Mouse (Mus musculus) embryo, embryonic 10.5 days (tissue): Measurements from ENCODE around the gene Slc6a13.
A peak's percentile ranks its signal among the peaks of the same experiment; 100 is the strongest.

Source experiments
- DNase-seq: peaks from one replicate; pipeline ENCODE4 v3.0.0-alpha.2; 2015; ENCODE audit warnings: low spot score

Slc6a13 gene

DNA sequence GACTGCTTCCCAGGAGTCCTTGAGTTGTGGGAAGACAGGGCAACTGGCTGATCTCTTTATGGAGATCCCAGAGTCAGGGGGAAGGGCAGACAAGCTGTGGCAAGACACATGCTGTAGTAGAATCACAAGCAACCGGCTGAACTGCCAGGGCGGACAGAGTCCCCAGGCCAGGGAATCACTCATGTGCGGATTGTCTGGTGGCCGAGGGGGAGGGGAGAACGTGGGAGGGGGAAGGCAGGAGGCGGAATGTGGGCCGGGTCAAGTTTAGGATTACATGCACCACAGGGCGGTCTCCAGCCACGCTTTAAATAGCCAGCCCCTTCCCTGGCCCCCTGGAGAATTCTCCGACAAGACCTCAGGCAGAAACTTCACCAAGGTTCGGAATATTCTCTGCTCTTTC is at the start of gene Slc6a13:
Gene Slc6a13 (plus strand): TSS at position 274 of the 400 bp plus-strand sequence.
- peak; percentile 85 for DNase-seq

DNA sequence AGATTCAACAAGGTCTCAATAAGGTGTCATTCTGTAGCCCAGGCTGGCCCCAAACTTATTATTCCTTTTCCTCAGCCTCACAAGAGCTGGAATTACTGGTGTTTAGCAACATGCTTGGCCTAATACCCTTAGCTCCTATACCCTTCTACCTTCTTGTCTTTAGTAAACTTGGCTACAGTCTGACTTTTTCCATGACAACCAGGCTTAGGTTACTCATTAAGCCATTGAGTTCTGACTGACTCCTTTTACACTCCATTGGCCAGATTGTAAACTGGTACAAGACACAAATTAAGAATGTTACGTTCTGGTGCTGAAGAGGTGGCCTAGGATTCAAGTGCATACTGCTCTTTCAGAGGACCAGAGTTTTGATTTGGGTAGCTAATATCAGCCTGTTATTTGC is 49.6 kb upstream of the Slc6a13 start:
- DNase-seq, result no peak

DNA sequence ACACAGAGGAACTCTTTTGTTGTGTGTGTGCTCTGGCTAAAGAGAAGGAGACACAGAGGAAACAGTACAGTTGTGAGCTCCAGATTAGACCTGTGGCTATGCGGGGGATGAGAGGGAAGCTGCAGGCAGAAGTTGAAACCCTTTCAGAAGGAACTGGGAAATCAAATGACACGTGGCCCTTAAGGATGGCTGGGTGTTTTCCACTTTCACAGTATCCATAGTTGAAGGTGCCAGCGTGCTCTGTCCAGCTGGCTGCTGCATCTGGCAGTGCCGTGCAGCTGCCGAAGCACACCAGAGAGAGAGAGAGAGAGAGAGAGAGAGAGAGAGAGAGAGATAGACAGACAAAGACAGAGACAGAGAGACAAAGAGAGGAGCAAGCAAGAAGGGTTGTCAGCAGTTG is 48.8 kb upstream of the Slc6a13 start:
- DNase-seq, result no peak

DNA sequence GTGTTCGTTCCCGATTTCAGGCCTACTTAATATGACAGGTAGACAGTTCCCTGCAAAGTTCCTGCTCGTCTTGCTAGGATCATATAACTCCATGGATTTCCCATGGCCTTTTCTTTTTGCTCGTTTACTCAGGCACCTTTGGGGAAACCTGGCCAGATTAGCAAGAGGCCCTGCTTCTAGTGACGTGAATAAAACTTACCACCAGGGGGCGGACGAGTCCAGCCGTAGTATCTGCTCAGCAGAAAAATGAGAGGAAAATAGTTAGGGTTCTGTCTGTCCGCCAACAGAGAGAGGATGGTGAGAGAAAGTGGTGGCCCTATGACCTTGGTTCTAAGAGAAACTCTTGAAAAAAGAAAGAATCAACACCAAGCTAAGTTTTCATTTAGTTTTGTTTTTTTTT is 39.5 kb upstream of the Slc6a13 start:
- peak; percentile 83 for DNase-seq

DNA sequence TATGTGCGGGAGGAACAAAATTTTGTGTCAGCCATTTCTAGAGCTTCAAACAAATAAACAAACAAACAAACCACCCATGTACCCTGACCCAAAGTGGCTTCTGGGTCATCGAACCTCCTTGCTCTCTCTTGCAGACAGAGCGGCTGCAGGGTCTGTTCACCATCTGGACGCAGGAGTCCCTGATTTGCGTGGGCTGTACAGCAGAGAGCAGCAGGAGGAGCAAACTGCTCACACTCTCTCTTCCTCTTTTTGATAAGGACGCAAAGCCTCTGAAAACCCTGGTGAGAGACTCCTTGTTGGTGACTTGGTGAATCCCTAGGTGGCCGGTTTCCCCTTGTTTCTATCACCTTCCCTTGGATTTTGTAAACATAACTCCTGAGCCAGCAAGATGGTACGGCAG is 38.8 kb upstream of the Slc6a13 start:
- DNase-seq, result no peak

DNA sequence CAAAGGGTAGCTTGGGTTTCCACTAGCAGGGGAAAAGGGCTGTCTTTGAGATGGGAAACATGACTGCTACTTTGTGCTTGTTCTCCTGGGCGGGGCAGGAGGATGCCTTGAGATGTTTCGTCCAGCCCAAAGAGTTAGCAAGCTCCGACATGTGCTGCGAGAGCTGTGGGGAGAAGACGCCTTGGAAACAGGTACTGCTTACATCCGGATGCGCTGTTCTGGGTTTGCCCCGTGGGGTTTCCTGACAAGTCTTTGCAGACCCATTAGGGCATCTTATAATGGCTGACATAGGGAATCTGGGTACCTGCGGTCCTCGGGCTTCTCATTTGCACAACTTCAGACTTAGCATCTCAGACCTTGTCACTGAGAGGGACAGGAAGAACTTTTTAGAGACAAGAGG is 38.0 kb upstream of the Slc6a13 start:
- no peak for DNase-seq

DNA sequence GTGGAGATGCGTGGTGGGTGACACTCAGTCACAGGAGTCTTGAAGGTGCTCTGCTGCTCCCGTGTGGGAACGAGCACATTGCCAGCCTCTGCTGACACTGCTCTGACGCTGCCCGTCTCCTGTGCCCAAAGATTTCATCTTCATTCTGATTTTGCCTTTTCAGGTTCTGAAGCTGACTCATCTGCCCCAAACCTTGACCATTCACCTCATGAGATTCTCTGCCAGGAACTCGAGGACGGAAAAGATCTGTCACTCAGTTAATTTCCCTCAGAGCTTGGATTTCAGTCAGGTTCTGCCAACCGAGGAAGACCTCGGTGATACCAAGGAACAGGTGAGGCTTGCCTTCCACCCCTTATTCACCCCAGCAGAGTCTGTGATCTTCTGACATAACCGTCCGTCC is 37.5 kb upstream of the Slc6a13 start:
- DNase-seq, result no peak

DNA sequence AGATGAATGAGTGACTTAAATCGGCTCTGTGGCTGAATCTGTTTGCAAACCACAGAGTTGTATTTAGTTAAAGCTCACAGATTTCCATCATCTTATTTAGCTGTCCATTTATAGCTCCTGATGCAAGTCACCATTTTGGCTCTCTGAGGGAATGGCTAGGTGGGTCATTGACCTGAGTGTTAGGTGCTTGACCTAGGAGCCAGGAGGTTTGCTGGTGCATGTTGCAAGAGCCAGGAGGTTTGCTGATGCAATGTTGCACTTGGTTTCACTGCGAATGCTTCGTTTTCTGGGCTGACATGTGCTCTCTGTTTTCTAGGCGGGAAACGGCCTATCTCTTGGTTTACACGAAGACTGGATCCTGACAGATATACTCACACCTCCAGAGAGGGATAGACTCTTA is 29.9 kb upstream of the Slc6a13 start:
- DNase-seq, result no peak

DNA sequence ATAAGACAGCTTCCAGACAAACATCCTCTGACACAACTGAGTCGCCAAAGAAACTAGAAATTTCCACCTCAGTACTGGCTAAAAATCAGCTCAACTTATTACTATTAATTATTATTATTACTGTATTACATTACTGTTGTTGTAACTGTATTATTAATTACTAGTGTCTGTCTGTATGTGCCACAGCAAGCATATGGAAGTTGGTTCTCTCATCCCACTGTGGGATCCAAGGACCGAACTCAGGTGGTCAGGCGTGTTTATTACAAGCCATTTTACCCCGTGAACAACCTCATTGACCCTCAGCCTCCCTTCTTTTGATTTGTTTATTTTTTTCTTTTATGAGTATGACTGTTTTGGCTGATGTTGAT is 28.3 kb upstream of the Slc6a13 start:
- no peak for DNase-seq

DNA sequence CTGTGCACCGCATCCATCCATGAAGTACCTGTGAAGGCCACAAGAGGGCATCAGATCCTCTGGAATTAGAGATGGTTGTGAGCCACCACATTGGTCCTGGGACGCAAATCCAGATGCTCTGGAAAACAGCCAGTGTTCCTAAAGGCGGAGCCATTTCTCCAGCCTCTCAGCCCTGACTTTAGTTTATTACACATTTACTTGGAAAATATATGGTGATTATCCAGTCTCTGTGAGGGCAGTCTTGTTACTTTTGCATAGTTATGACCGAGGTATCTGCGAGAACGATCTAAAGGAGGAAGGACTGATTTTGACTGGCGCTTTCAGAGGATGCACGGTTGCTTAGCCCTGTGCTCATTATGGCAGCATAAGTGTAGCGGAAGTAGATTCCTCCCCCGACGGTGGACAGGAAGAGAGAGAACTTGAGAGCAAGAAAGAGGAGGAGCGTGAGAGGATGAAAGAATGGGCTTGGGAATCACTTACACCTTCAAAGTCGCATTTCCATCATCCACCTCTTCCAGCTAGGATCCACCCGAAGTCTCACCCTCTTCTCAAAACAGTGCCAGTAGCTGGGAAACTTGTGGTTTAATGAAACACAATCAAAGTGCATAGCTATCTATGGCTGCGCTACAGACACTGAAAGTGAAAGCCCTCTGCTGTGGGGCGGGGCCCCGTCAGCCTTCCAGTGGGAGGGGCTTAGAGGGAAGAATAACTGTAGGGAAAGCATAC is 27.8 kb upstream of the Slc6a13 start:
- DNase-seq, result peak; percentile 94

DNA sequence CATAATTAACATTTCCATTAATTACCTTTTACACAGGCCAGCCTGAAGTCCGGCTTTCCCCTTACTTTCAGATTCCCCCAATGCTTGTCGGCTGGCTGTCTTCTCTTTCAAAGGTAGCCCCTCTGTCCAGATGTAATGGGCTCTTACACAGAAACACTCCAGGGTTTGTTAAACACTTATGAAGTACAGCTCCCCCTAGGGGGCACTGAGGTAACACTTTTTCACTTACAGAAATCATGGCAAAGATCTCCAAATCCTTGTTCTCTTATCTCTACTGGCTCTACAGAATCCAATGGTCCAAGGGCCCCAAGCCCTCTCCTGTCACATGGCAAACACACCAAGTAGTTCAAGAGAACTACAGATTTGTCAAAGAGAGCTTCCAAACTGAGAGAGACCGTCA is 25.7 kb upstream of the Slc6a13 start:
- peak; percentile 73 for DNase-seq

DNA sequence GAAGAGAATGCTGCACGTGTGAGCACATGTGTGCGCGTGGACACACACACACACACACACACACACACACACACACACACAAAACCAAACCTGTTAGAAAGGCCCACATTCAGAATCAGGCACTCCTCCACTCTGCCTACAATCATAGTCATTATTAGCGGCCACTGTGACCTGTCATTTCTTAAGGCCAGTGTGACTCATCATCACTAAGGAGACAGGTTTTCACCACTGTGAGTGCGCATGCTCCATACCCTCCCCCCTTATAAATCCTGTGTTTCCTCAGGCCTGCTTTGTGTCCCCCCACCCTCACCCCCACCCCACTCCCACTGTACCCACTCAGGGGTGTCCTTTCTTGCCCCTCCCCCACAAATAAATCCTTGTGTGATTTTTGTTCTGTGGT is 15.9 kb upstream of the Slc6a13 start:
- no peak for DNase-seq

DNA sequence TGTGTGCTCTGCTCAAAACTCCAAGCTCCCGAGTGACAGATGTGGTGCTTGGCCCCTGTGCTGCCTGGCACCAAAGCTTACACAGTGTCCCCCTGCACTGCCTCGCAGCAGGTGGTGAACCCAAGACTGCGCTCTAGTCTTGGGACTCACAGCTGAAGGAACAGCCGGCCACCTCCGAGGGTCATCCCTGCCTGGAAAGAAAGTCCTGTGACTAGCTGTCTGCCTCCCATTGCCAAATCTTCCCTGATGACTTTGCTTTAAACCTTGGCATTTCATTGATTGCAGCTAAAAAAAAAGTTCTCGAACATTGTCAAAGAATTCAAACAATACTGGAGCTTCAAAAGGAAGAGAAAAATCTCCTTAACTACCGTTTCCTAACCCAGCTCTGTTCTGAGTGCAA is 710 bp upstream of the Slc6a13 start:
- DNase-seq, result peak; percentile 9

DNA sequence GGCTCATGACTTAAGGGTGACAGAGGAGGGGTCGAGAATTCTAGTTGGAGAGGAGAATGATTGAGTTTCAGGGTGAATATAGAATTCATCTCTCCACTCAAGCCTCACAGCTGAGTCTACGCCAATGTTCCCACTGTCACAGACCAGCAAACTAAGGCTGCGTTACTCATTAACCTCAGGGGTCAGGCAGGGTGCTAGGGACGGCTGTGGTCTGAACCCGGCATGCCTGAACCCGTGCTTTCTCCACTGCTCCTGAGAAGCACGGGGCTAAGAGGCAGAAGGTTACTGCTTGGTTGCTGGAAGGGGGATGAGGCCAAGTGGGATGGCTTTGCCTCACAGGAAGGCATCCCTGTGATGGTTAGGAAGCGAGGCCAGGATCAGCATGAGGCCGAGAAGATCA is 477 bp downstream of the Slc6a13 start:
- no peak for DNase-seq

DNA sequence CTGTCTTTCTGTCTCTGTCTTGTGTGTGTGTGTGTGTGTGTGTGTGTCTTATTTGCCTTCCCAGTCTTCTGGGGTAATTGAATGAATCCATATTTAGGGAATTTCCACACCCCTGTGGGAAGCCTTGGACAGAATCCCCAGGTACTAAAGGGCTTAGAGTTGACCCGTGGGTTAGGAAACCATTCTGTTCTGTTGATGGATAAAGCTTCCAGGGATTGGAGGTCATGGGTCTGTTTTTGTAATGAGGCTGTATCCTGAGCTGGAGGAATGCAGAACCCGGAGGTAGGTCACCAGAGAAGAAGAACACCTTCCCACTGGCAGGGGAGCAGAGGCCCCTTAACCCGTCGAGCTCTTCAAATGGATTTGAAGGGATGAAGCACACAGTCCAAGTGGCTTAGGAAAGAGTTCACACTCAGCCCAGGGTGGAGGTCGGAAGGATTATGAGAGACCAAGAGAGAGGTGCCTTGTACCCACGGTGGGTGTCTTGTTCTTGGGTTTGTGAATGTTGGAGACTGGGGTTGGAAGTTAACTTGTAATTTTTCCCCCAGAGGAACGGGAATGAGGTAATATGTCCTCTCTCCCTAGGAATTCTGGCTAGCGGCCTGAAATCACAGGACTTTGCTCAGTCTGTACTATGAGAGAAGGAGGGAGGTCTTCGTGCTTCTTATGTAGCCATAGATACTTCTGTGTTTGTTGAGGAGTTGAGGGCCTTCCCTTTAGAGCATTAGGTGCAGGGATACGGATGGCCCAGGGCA is 3.6 kb downstream of the Slc6a13 start:
- no peak for DNase-seq

DNA sequence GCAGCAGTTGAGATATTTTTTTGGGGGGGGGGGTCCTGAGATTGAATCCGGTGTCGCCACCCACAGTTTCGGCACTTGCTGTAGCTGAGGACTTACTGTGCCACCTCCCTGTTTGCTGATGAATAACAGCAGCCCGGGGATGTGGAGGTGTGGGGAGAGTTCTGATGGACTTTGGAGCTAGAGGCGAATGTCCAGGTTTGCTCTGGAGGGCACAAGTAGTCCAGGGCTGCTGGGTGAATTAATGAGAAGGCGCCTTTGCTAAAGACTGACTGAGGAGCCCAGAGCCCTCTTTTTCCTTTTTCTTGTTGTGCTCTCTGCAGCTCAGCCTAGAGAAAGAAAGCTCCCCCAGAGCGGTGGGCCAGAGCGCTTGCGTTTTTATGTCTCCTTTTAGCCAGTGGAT is 4.6 kb downstream of the Slc6a13 start:
- DNase-seq, result no peak

DNA sequence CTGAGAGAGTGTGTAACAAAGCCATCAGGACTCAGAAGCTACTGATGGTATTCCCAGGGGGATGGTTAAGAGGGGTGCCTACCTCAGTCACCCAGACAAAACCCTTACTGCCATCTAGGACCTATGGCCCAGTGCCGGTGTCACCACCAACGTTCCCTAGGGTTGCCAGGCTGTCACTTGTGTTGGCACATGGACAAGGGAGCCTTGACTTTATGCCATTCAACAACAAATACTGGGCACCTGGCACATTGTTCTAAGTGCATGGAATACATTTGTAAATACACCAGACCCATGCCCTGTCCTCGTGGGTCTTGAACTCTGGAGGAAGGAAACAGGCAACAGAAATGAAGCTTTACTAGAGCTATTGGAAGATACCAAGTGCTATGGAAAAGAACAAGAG is 5.5 kb downstream of the Slc6a13 start:
- DNase-seq, result no peak

DNA sequence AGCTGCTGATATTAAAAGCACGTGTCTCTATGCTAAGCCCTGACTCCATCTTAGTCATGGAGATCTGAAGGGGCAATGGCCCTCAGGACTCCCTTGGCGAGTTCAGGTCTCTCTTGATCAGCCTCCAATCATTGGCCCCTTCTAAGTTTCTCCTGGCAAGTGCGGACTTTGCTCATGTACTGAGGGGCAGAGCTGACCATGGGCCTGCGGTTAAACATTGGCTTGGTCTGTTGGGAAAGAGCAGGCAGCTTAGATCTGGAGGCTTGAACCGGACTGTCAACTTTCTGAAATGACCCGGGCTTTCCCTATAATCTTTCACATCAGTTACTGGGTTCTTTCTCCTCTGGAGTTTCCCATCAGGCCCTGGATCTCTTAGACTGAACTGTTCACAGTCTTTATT is 11.0 kb downstream of the Slc6a13 start:
- no peak for DNase-seq

DNA sequence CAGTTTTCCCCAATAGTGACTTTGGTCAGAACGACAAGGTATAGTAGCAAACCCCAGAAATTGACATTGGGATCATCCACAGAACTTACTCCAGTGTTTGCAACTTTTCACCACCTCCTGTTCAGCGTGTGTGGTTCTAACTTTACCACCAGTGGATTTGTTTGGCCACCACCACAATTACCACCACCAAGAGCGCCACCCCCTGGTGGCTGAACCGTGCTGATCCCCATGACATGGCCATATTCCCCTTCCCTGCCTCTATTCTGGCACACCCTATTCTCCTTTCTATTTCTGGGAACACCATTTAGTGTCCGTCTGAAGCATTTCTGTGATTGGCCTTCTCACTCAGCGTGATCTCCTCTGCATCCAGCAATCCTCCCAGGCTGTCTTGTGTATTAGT is 19.1 kb downstream of the Slc6a13 start:
- no peak for DNase-seq

DNA sequence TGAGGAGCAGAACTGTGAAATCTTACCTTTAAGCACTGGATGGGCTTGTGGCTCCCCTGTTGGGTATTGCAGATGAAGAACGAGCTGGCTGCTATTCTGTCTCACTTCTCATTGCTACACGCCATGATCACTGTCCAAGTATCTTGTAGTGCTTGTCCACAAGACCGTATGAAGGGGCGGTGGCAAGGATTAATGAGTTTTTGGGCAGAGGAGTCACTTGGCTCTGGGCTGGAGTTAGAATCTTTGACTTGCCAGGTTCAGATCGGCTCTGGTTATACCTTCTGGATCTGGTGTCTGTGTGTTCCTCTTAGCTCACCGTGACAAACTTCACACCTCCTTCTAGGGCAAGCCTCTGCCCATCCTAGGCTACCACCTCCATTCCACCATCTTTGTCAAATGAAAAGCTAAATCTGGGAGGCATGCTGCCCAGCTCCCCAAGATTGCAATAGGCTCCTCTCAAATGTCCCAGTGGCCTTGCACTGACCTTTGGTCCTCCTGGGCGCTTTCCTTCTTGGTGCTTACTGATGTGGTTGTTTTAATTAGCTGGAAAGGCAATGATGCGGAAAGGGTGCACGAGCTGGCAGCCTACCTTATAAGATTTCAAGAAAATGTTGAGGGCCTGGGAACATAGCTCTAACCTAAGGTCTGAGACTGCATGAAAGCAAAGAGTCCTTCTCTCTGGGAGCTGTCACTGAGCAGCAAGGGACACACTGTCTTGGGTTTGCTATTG is 22.5 kb downstream of the Slc6a13 start:
- no peak for DNase-seq

DNA sequence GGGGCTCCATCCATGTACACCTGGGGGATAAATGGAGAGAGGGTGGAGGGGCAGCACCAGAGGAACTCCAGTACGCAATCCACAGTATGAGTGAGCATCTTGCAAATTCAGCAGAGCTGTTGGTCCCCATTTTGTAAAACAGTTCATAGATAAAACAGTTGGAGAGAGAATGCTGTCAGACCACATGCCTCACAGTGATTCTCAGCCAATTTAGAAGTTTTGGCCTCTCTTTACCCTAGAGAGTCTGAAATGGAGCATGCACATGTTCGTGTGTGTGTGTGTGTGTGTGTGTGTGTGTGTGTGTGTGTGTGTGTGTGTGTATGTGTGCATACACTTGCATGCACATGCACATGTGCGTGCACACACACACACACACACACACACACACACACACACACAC is 25.3 kb downstream of the Slc6a13 start:
- no peak for DNase-seq

DNA sequence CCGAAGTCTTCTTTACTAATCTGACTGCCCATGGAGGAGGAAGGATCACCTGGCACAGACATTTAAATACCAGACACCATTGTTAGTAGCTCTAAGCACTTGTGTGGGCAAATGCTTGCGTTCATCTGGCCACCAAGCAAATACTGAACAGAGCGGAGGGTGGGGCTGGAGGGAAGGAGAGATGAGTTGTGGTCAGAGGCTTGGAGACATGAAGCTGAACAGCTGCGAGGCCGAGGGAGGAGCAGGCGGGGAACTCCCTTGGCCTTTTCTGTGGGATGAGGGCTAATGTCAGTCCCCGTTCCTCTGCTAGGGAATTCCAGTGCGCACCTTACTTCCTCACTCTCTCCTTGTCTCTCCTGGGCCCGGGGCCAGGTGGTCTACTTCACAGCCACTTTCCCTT is 25.7 kb downstream of the Slc6a13 start:
- no peak for DNase-seq

DNA sequence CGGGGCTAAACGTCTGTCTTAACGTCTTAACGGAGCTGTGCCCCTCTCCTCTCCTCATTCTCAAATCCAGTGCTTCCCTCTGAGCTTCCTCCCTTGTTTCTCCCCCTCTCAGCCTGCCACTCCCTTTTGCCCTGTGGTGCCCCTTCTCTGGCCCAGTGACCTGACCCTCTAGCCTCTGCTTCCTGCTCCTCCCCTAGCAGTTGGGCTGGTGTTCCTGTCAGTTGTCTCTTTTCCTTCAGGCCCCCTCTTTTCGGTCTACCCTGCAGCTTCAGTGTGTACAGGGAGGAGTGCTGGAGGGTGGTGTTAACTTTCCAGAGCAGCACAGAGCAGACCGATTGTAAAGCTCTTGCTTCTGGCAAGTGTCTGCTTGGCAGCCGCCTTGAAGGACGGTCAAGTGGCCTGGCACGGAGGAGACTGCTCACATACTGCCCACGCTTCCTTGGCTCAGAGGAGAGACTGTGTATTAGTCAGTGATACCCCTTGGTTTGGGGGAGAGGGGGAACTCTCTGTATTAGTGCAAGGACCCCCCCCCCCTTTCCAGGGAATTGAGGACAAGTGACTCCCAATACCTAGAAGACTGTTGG is 26.6 kb downstream of the Slc6a13 start:
- DNase-seq, result peak; percentile 23
